Mouse (Mus musculus) embryo, embryonic 10.5 days (tissue): ENCODE measurements around the gene Prkch.

ENCODE experiments used
- DNase-seq: peaks from one replicate; pipeline ENCODE4 v3.0.0-alpha.2; 2015; ENCODE audit warnings: low spot score

Gene Prkch

GRCm38 (mm10) chr12:73756527-73756926, 171.9 kb downstream of the Prkch start:
- DNase-seq, result no peak

GRCm38 (mm10) chr12:73762001-73762400, 177.4 kb downstream of the Prkch start:
- DNase-seq, result no peak

GRCm38 (mm10) chr12:73762762-73763161, 178.2 kb downstream of the Prkch start:
- no peak for DNase-seq

- no peak for DNase-seq
Observed at GRCm38 (mm10) chr12:73764649-73765525, 180.3 kb downstream of the Prkch start.

GRCm38 (mm10) chr12:73766152-73766551, 181.6 kb downstream of the Prkch start:
- DNase-seq, result no peak

- DNase-seq, result no peak
Observed at GRCm38 (mm10) chr12:73768788-73769187, 184.2 kb downstream of the Prkch start.

GRCm38 (mm10) chr12:73769536-73769935, 184.9 kb downstream of the Prkch start:
- DNase-seq, result no peak

- no peak for DNase-seq
Observed at GRCm38 (mm10) chr12:73770771-73771170, 186.2 kb downstream of the Prkch start.

GRCm38 (mm10) chr12:73774793-73775385, 190.3 kb downstream of the Prkch start:
- no peak for DNase-seq

GRCm38 (mm10) chr12:73776401-73776945, 191.9 kb downstream of the Prkch start:
- DNase-seq, result no peak

GRCm38 (mm10) chr12:73777673-73778072, 193.1 kb downstream of the Prkch start:
- no peak for DNase-seq

GRCm38 (mm10) chr12:73779332-73780231, 195.0 kb downstream of the Prkch start:
- DNase-seq, result no peak

- DNase-seq, result no peak
Observed at GRCm38 (mm10) chr12:73781425-73782032, 196.9 kb downstream of the Prkch start.

- DNase-seq, result no peak
Observed at GRCm38 (mm10) chr12:73786909-73787308, 202.3 kb downstream of the Prkch start.

- DNase-seq, result no peak
Observed at GRCm38 (mm10) chr12:73788850-73789249, 204.3 kb downstream of the Prkch start.

GRCm38 (mm10) chr12:73790571-73791108, 206.0 kb downstream of the Prkch start:
- peak; percentile 35 for DNase-seq

GRCm38 (mm10) chr12:73793216-73793615, 208.6 kb downstream of the Prkch start:
- DNase-seq, result no peak

GRCm38 (mm10) chr12:73793744-73794143, 209.1 kb downstream of the Prkch start:
- peak; percentile 7 for DNase-seq

GRCm38 (mm10) chr12:73794151-73794883, 209.7 kb downstream of the Prkch start:
- DNase-seq, result no peak

- DNase-seq, result no peak
Observed at GRCm38 (mm10) chr12:73799671-73800070, 215.1 kb downstream of the Prkch start.

GRCm38 (mm10) chr12:73800886-73801285, 216.3 kb downstream of the Prkch start:
- DNase-seq, result no peak
